Mouse (Mus musculus): Measurements from ENCODE around the gene Shc1. TPM values are rescaled to one million over a fixed set of nuclear protein-coding genes. Genes with fewer than 3 reads are reported as not detected.

The Shc1 gene
- total and polyA plus RNA-seq, 3 experiments: 49.2 to 79.8 TPM; not detected in 1

GRCm38 (mm10) chr3:89384331-89385076, 33.7 kb upstream of the Shc1 start:
- Histone ChIP-seq H3K79me2 (ENCODE audit: control insufficient read depth, insufficient read depth, low read length, poor library complexity) (no peaks in the 10 kb centered on the region), H3K27ac (ENCODE audit: control insufficient read depth, low read depth, low read length) (no peak overlapping the region), H3K27me3 (ENCODE audit: control insufficient read depth in 1 of 2, insufficient read depth in 2 of 2, low read length in 2 of 2) (no peaks in the 10 kb centered on the region), H3K9ac (ENCODE audit: control insufficient read depth, low read depth, low read length, poor library complexity, severe bottlenecking) (no peak overlapping the region), H3K4me1 (ENCODE audit: control insufficient read depth in 1 of 2, insufficient read depth in 2 of 2, low read length in 2 of 2) (peaks cover under 1 to 19% of the 10 kb centered on the region in 2 experiments), H3K4me3 (ENCODE audit: control insufficient read depth in 1 of 2, insufficient read depth in 1 of 2, low read depth in 2 of 2, low read length in 2 of 2) (no peak overlapping the region), H3K36me3 (ENCODE audit: control insufficient read depth in 1 of 2, insufficient read depth in 2 of 2, low read length in 2 of 2) (peaks cover 0 to 12% of the 10 kb centered on the region in 2 experiments; a peak in 2 of 4 replicates), H3K9me3 (replicated peaks; ENCODE audit: insufficient read depth, low read length) (no peaks in the 10 kb centered on the region)
- no peak for DNase-seq (ENCODE audit: low read depth, low spot score)
- TF ChIP-seq JUND (IDR thresholded peaks at IDR 0.05; ENCODE audit: low read depth, low read length) (no peak), MXI1 (IDR thresholded peaks at IDR 0.05; ENCODE audit: low read depth, low read length) (no peak), TCF12 (IDR thresholded peaks at IDR 0.05; ENCODE audit: low read depth, low read length) (no peak), ZC3H11A (IDR thresholded peaks at IDR 0.05; ENCODE audit: low read depth, low read length) (no peak), MAFK (IDR thresholded peaks at IDR 0.05; ENCODE audit: borderline replicate concordance, low read depth, low read length) (no peak), GABPA (IDR thresholded peaks at IDR 0.05; ENCODE audit: low read depth, low read length) (no peak), ETS1 (IDR thresholded peaks at IDR 0.05; ENCODE audit: low read depth, low read length) (no peak), USF1 (IDR thresholded peaks at IDR 0.05; ENCODE audit: low read depth, low read length) (no peak), UBTF (IDR thresholded peaks at IDR 0.05; ENCODE audit: borderline replicate concordance, insufficient read depth, low read depth, low read length) (no peak), CHD2 (IDR thresholded peaks at IDR 0.05; ENCODE audit: low read length) (no peak), SMC3 (IDR thresholded peaks at IDR 0.05; ENCODE audit: low read depth, low read length) (no peak), CTCF (IDR thresholded peaks at IDR 0.05 in 2 of 3, conservative IDR thresholded peaks at IDR 0.05 in 1 of 3; ENCODE audit: control insufficient read depth in 1 of 3, insufficient read depth in 1 of 3, low read depth in 2 of 3, low read length in 3 of 3, poor library complexity in 1 of 3, severe bottlenecking in 1 of 3) (no peak), BHLHE40 (IDR thresholded peaks at IDR 0.05; ENCODE audit: borderline replicate concordance, low read depth, low read length) (no peak), USF2 (IDR thresholded peaks at IDR 0.05; ENCODE audit: borderline replicate concordance in 1 of 2, insufficient read depth in 1 of 2, low read depth in 1 of 2, low read length in 2 of 2) (no peak), KAT2A (conservative IDR thresholded peaks at IDR 0.05; ENCODE audit: low read depth, low read length) (no peak)

GRCm38 (mm10) chr3:89385451-89385850, 32.8 kb upstream of the Shc1 start:
- no peak for DNase-seq (ENCODE audit: low read depth, low spot score)
- TF ChIP-seq NRF1 (IDR thresholded peaks at IDR 0.05; ENCODE audit: insufficient read depth, low read depth, low read length, poor library complexity, severe bottlenecking) (no peak), USF1 (IDR thresholded peaks at IDR 0.05; ENCODE audit: low read depth, low read length) (no peak), JUND (IDR thresholded peaks at IDR 0.05; ENCODE audit: low read depth, low read length) (no peak), ZKSCAN1 (IDR thresholded peaks at IDR 0.05; ENCODE audit: low read depth, low read length) (no peak), POLR2AphosphoS5 (IDR thresholded peaks at IDR 0.05; ENCODE audit: borderline replicate concordance, low read depth, low read length) (no peak), CHD1 (IDR thresholded peaks at IDR 0.05; ENCODE audit: low read depth, low read length) (no peak), EP300 (IDR thresholded peaks at IDR 0.05; ENCODE audit: low read depth in 1 of 2, low read length in 2 of 2) (no peak), MXI1 (IDR thresholded peaks at IDR 0.05; ENCODE audit: low read depth, low read length) (no peak)
- H3K9me3 ChIP-seq (replicated peaks; ENCODE audit: insufficient read depth, low read length): no peaks in the 10 kb centered on the region
- H3K36me3 ChIP-seq (ENCODE audit: control insufficient read depth in 1 of 2, insufficient read depth in 2 of 2, low read length in 2 of 2): peaks cover 0 to 22% of the 10 kb centered on the region in 2 experiments; a peak in 2 of 4 replicates
- H3K9ac ChIP-seq (ENCODE audit: control insufficient read depth, low read depth, low read length, poor library complexity, severe bottlenecking): no peak overlapping the region
- no peaks in the 10 kb centered on the region for H3K79me2 ChIP-seq (ENCODE audit: control insufficient read depth, insufficient read depth, low read length, poor library complexity)
- no peak overlapping the region for H3K4me3 ChIP-seq (ENCODE audit: control insufficient read depth in 1 of 2, insufficient read depth in 1 of 2, low read depth in 2 of 2, low read length in 2 of 2)
- no peaks in the 10 kb centered on the region for H3K27me3 ChIP-seq (ENCODE audit: control insufficient read depth in 1 of 2, insufficient read depth in 2 of 2, low read length in 2 of 2)
- no peak overlapping the region for H3K27ac ChIP-seq (ENCODE audit: control insufficient read depth, low read depth, low read length)
- H3K4me1 ChIP-seq (ENCODE audit: control insufficient read depth in 1 of 2, insufficient read depth in 2 of 2, low read length in 2 of 2): peaks cover 7 to 28% of the 10 kb centered on the region in 2 experiments

Data from MEL (cell line).